Comparison of ENCODE assay signal across 19 mouse cellular contexts in the genomic region with DNA sequence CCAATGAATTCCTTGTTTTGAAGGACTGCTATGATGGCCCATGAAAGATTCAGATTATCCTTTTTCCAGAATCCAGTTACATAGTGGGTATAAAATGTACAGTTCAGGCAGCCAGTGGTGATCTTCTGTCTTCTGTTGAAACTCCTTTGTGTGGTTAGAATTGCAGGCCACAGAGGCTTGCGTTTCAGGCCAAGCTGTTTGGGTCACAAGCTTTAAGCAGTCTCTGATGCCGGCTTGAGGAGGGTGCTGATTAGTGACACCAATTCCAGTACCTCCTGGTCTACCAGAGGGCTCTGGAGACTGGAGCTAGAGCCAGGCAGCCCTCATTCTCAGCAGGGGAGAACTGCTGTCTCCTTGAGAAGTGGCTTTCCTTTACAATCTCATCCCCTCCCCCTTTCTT.
"Had no signal": no experiment of that assay in that cellular context is flagged by ENCODE, and none has a peak within 500 bp of the region (broad histone marks: within the 10 kb centered on the region; RNA-seq: fewer than 3 reads in every experiment).

No protein-coding gene starts in this region.

- H3K4me3 ChIP-seq: layer of hippocampus, adult 2 months; limb, embryonic 10.5 days; limb, embryonic 13.5 days; liver, embryonic 12.5 days; liver, embryonic 15.5 days; lung, embryonic 15.5 days had no signal

- DNase-seq: kidney, postnatal 25 days; layer of hippocampus, adult 9-11 months; liver; lung, adult 18-20 months; lung, postnatal 10 days; lung, postnatal 36 days; midbrain, embryonic 14.5 days; right cerebral cortex, adult 18-20 months; right cerebral cortex, postnatal 14 days; right cerebral cortex, postnatal 4 days; thymus, postnatal 4 days had no signal

- H3K4me2 ChIP-seq: limb, embryonic 13.5 days; liver, embryonic 12.5 days; liver, embryonic 15.5 days; lung, embryonic 15.5 days; midbrain, embryonic 11.5 days had no signal

- ATAC-seq: liver, embryonic 12.5 days had no signal

- H3K9ac ChIP-seq: limb, embryonic 13.5 days; liver, embryonic 12.5 days; liver, embryonic 15.5 days; lung, embryonic 15.5 days had no signal

- H3K4me1 ChIP-seq: lung, embryonic 15.5 days had no signal

- H3K27ac ChIP-seq: kidney, postnatal 0 days; layer of hippocampus, adult 2 months; limb, embryonic 10.5 days; limb, embryonic 13.5 days; liver, embryonic 12.5 days; liver, embryonic 15.5 days; lung, embryonic 15.5 days had no signal

- H3K9me3 ChIP-seq: limb, embryonic 10.5 days; limb, embryonic 13.5 days; liver, embryonic 12.5 days; liver, embryonic 15.5 days; lung, embryonic 15.5 days had no signal

- H3K27me3 ChIP-seq: limb, embryonic 13.5 days; liver, embryonic 12.5 days; liver, embryonic 15.5 days; lung, embryonic 15.5 days had no signal
